Comparison of ENCODE assay signal across 10 mouse cellular contexts in genomic region chr5:112607867-112608516, GRCm38 (mm10). TPM values are rescaled to one million over a fixed set of nuclear protein-coding genes. Genes with fewer than 3 reads are reported as not detected.
DNase-seq lines count a peak whose midpoint lies in the region; ATAC-seq and TF ChIP-seq lines count a peak whose summit lies in the region.
"Had no signal": no experiment of that assay in that cellular context is flagged by ENCODE, and none has a peak within 500 bp of the region (broad histone marks: within the 10 kb centered on the region; RNA-seq: fewer than 3 reads in every experiment).

No protein-coding gene starts in this region.

- no peaks in the 10 kb centered on the region for H3K36me3 ChIP-seq in lung, embryonic 14.5 days (ENCODE audit: insufficient read depth)

- H3K4me3 ChIP-seq in lung, embryonic 14.5 days (ENCODE audit: low read depth, low read length) = no peak overlapping the region

- H3K27me3 ChIP-seq in lung, embryonic 14.5 days (ENCODE audit: insufficient read depth, low read length) = no peaks in the 10 kb centered on the region

- H3K4me2 ChIP-seq in lung, embryonic 14.5 days = no peak overlapping the region

- peaks cover 27% of the 10 kb centered on the region for H3K4me1 ChIP-seq in lung, embryonic 14.5 days (ENCODE audit: insufficient read depth)

- H3K9me3 ChIP-seq in lung, embryonic 14.5 days (ENCODE audit: low read depth, low read length) = no peaks in the 10 kb centered on the region

- ATAC-seq in lung, embryonic 14.5 days (ENCODE audit: insufficient read depth) = peak; percentile 75
- ATAC-seq in erythroblast, adult 5-6 weeks (replicated peaks; ENCODE audit: low FRiP score, poor library complexity, severe bottlenecking) = no peak

- WGBS in lung, embryonic 14.5 days = 13% methylated on average over 9 of the region's 9 CpGs

- DNase-seq in cerebellum, postnatal 25 days = peak; percentile 51 to 62
- DNase-seq in cerebellum, adult 9-10 months = no peak
- DNase-seq in retina, postnatal 1 day = peak; percentile 52
- no peak for DNase-seq in retina, embryonic 14.5 days (ENCODE audit: low spot score)
- DNase-seq in lung, embryonic 14.5 days = peak; percentile 87
- DNase-seq in urinary bladder, postnatal 25 days (ENCODE audit: low spot score) = peak; percentile 53
- no peak for DNase-seq in heart, postnatal 10 days
- DNase-seq: heart, postnatal 36 days had no signal

- 0 out of 2 replicates have a peak overlapping the region, but pooled peaks have one; percentile 11 for H3K9ac ChIP-seq in lung, embryonic 14.5 days

- H3K27ac ChIP-seq in lung, embryonic 14.5 days (ENCODE audit: low read depth) = peak overlapping the region; percentile 74
- H3K27ac ChIP-seq: macrophage had no signal

- intact Hi-C loops in heart, postnatal 10 days (cut with DNase I) = no loop called here

- TF ChIP-seq CTCF in lung, embryonic 14.5 days (IDR thresholded peaks at IDR 0.05; ENCODE audit: low read depth) = no peak

RNA-seq across cellular contexts. Expression of gene Sez6l, which starts 31.0 kb away (rescaled TPM):
- polyA plus RNA-seq in lung, embryonic 14.5 days (2014; fragmentation: Nextera tagmentation; extraction: Ambion mirVana) = 0.30 and 0.32 TPM in 2 replicates
- under 1 TPM; 0.31 to 0.62 TPM for total RNA-seq in heart, postnatal 10 days (2021)
- total RNA-seq in erythroblast, adult 5-6 weeks (2015; ENCODE audit: low replicate concordance) = not detected in 2 replicates
- not detected in 2 replicates for total RNA-seq in erythroblast, adult 5-6 weeks (2017; ENCODE audit: low replicate concordance)
- polyA plus RNA-seq: macrophage had no signal

Comparison
In these comparisons a context has a peak if more than half of its experiments do, and no peak if none do; other contexts are left out.
1. DNase-seq: peak in cerebellum, postnatal 25 days (2 of 2), retina, postnatal 1 day (single experiment), lung, embryonic 14.5 days (single experiment) and urinary bladder, postnatal 25 days (single experiment); none in cerebellum, adult 9-10 months (single experiment), retina, embryonic 14.5 days (single experiment) and heart, postnatal 10 days (0 of 2).